Mouse (Mus musculus) spleen, adult 2 months (tissue): ENCODE data around the gene Moap1. TPM values are rescaled to one million over a fixed set of nuclear protein-coding genes. Genes with fewer than 3 reads are reported as not detected.

ENCODE experiments used
- DNase-seq, 2 experiments: peaks; one replicate each; pipeline versions ENCODE4 v3.0.0 to v3.0.0-alpha.2; 2012 to 2021; ENCODE audit warnings: low spot score in 2 of 2, low read depth in 1 of 2
- H3K27ac ChIP-seq: fragments of 200-500 bp; 2 replicates; pipeline ENCODE4 v1.5.1; 2012; ENCODE audit warnings: low read length, inconsistent platforms; ENCODE audit not compliant: insufficient read depth
- H3K27me3 ChIP-seq: fragments of 200-500 bp; 2 replicates; pipeline ENCODE4 v1.6.1; 2012; ENCODE audit warnings: mild to moderate bottlenecking, moderate library complexity, low read length, inconsistent platforms; ENCODE audit not compliant: control insufficient read depth, insufficient read depth
- H3K36me3 ChIP-seq: fragments of 200-500 bp; 2 replicates; pipeline ENCODE4 v1.6.1; 2012; ENCODE audit warnings: mild to moderate bottlenecking, low read length, inconsistent platforms; ENCODE audit not compliant: control insufficient read depth, insufficient read depth
- H3K4me1 ChIP-seq: fragments of 200-500 bp; 2 replicates; pipeline ENCODE4 v1.6.1; 2011; ENCODE audit warnings: inconsistent platforms; ENCODE audit not compliant: control insufficient read depth, insufficient read depth, insufficient read length
- H3K4me3 ChIP-seq: fragments of 200-500 bp; 2 replicates; pipeline ENCODE4 v1.5.1; 2011; ENCODE audit warnings: mild to moderate bottlenecking, inconsistent platforms; ENCODE audit not compliant: insufficient read depth, insufficient read length; ENCODE audit errors: extremely low read depth
- CTCF ChIP-seq: fragments of 200-500 bp; IDR thresholded peaks from 2 replicates; pipeline ENCODE4 v1.5.1; 2011; ENCODE audit warnings: mild to moderate bottlenecking, inconsistent platforms; ENCODE audit not compliant: insufficient read depth, insufficient read length, insufficient replicate concordance; ENCODE audit errors: extremely low read depth
- POLR2A ChIP-seq: fragments of 200-500 bp; IDR thresholded peaks from 2 replicates; pipeline ENCODE4 v1.6.1; 2011; ENCODE audit warnings: low read depth, low read length, inconsistent platforms
- WGBS: fragments of 180-500 bp; shearing (Covaris S2); methylation state at CpG from one replicate; pipeline ENCODE4 v1.1.7; 2018; 5-methylcytosine and 5-hydroxymethylcytosine counted together
- polyA plus RNA-seq: library from polyadenylated mRNA; depleted of rRNA; stranded (reverse); fragments of >200 nt; gene quantifications from 2 replicates; pipeline ENCODE4 v1.2.3, GENCODE M21; 2012; rRNA removed

Gene Moap1
- 0.32 and 0.40 TPM in 2 replicates for polyA plus RNA-seq

DNA sequence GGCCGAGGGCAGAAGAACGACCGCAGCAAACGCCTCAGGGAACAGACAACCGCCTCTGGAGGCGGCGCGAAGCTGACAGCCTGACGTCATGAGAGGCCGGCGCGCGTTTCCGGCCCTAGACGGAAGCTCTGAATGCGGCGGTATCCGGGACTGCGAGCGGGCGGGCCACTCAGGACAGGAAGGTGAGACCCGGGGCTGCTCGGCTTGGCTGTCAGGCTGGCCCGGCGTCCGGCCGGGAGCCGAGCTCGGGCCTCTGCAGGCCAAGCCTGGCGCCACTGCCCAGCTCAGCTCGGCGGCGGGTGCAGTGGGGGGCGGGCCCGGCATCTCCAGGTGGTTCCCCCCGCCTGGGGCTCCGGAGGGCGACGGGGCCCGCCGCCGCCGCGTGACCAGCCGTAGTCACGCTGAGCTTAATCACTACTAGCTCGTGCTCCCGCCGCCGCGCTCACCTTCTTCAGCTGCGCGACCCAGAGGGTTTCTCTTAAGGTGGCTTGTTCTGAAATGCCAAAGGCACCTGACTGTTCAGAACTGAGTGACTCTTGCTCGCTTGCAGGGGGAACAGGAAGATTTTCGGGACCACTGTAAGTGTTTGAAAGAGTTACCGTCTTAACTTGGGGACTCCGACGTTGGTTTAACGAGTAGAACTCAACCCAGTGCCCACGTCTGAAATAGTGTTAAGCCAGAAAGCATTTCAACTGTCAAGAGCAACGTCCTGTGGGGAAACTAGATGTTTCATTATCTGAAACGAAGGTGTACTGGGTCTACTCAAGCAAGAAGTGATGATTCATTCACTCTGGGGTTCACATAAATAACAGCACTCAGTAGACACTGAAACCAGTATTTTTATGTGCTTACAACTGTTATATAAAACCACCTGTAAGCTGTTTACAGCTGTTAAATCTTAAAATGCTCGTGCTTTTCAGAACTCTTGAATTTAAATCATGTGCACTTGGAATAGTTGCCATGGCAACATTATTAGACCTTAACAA, at the start of gene Moap1, which contains the start of gene Tmem251:
Gene Moap1 (minus strand): TSS at position 73 of the 986 bp plus-strand sequence.
Gene Tmem251 (plus strand): TSS at position 174 of the 986 bp plus-strand sequence.
- DNase-seq = peak; percentile 77 to 89
- no peaks in the 10 kb centered on the region for H3K27me3 ChIP-seq
- H3K4me3 ChIP-seq = peak within 1 kb of the TSS; percentile 96
- H3K36me3 ChIP-seq = no peaks in the 10 kb centered on the region
- peaks cover 2% of the 10 kb centered on the region; the same call in 1 of the 2 replicates for H3K4me1 ChIP-seq
- WGBS = under 1% methylated on average over 62 of the region's 63 CpGs
- H3K27ac ChIP-seq = peak within 1 kb of the TSS; percentile 94
- peak; percentile 43 for TF ChIP-seq POLR2A
- no peak for TF ChIP-seq CTCF

DNA sequence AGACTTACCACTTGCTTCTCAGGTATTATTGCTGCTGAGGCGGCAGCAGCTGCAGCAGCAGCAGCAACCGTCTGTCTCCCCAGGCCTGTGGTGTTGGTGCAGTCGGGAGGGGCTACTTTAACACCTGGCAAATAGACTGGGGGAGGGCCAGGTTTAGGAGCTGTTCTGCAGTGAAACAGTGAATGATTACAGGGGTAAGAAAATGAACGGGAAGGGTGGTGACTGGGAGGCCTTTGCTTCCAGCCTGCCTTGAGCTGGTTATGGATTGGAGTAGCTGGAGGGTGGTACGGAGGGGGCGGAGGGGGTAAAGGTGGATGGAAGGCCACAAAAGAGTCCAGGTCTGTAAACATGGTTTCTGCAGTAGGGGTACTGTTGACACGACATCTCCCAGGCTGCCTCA, 44.5 kb upstream of the Moap1 start:
- Histone ChIP-seq H3K4me3 (no peak overlapping the region), H3K36me3 (peaks cover 41% of the 10 kb centered on the region)
- DNase-seq = no peak

DNA sequence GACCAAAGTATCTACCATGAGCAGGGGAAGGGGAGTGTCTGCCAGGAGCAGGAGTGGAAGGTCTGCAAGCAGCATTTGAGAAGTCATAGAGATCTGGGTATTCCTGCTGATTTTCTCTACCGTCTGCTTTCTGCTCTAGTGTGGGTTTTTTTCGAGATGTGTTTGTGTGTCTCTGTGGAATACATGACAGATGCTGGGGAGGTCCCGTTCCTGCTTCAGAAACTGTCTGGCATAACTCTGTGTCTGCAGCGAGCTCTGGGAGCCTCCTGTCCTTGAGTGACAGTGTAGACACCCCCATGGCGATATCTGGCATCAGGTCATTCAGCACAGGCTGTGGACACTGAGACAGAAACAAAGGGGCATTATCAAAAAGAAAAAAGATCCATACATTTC, 42.1 kb upstream of the Moap1 start:
- 89% methylated on average over 5 of the region's 5 CpGs for WGBS
- Histone ChIP-seq H3K36me3 (peaks cover 32% of the 10 kb centered on the region), H3K4me3 (no peak overlapping the region)

More for the DNA sequence above, 44.5 kb upstream of the Moap1 start:
- Histone ChIP-seq H3K4me1 (no peaks in the 10 kb centered on the region), H3K27me3 (no peaks in the 10 kb centered on the region), H3K27ac (no peak overlapping the region)
- TF ChIP-seq POLR2A = no peak
- TF ChIP-seq CTCF = no peak
- WGBS = 89% methylated on average over 7 of the region's 7 CpGs

DNA sequence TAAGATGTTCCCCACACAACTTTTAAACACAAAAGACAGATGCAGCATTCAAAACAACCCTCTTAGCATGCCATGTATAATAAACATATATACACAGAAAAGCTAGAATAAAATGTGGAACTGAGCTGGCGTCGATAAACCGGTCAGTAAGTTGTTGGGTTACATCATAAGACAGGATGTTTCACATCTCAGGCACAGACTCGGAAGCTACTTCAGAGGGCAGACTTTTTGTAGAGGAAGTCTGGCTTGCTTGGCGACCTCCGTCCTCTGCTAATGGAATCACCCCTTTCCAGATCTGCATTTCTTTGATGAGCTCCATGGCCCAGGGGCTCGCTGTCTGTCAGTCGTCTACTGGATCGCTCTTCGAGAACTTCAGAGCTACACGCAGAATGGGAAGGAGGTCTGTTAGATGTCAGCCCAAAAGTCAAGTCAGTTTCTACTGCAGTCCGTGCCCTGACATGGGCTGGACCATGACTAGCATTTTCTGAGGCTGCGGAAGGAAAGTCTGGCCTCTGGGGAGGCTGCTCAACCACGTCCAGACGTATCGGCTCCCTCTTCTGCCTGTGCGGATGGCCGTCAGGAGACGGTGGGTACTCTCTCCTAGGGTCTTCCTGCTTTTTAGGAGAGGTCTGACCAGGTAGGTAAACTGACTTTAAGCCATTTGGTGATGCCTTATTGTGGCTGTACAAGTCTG, 41.6 kb upstream of the Moap1 start:
- TF ChIP-seq CTCF = no peak
- no peak for TF ChIP-seq POLR2A
- no peaks in the 10 kb centered on the region for H3K27me3 ChIP-seq
- no peak overlapping the region for H3K4me3 ChIP-seq
- no peak overlapping the region for H3K27ac ChIP-seq
- peaks cover 27% of the 10 kb centered on the region for H3K36me3 ChIP-seq
- WGBS = 91% methylated on average over 19 of the region's 19 CpGs
- no peaks in the 10 kb centered on the region for H3K4me1 ChIP-seq
- no peak for DNase-seq

More for the DNA sequence above, 42.1 kb upstream of the Moap1 start:
- Histone ChIP-seq H3K4me1 (no peaks in the 10 kb centered on the region), H3K27ac (no peak overlapping the region), H3K27me3 (no peaks in the 10 kb centered on the region)
- TF ChIP-seq CTCF = no peak
- no peak for TF ChIP-seq POLR2A
- no peak for DNase-seq

DNA sequence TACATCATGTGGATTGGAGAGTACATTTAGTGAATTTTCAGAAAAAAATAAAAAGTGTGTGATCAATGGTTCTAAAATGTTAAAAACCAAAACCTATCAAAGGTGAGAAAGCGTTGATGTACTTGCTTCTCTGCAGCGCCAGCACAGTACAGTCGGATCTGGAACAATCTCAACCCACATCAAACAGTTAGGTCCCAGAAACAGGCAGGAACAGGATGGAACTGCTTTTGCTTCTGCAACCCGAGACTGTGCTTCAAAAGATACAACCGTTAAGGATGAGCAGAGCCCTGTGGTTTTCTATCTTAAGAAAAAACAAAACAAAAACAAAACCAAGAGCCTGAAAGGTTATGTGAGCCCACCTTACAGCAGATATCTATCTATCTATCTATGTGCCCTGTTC, 39.4 kb upstream of the Moap1 start:
- WGBS = 74% methylated on average over 5 of the region's 5 CpGs
- no peaks in the 10 kb centered on the region for H3K4me1 ChIP-seq
- H3K27ac ChIP-seq = no peak overlapping the region
- H3K27me3 ChIP-seq = no peaks in the 10 kb centered on the region
- no peak overlapping the region for H3K4me3 ChIP-seq
- peaks cover 20% of the 10 kb centered on the region for H3K36me3 ChIP-seq
- TF ChIP-seq CTCF (no peak), POLR2A (no peak)
- no peak for DNase-seq

DNA sequence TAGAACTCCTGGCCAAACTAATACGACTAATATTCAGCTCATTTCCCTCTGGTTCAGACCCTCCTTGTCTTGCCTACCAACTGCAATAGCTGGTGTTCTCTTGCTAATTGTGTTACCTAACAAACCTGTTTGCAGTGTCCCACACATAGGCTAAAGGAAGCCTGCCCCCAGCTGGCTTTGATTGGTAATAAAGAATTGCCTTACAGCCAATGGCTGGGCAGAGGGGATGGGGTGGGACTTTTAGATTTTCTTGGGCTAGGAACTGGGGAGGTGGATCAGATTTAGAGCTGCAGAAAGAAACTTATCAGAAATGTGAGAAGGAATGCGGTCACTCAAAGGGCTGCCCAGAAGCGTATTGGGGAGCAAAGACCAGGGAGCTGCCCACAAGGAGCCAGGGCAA, 36.0 kb upstream of the Moap1 start:
- TF ChIP-seq CTCF (no peak), POLR2A (no peak)
- H3K4me3 ChIP-seq = no peak overlapping the region
- no peaks in the 10 kb centered on the region for H3K4me1 ChIP-seq
- H3K27ac ChIP-seq = no peak overlapping the region
- WGBS = 82% methylated on average over 3 of the region's 3 CpGs
- no peaks in the 10 kb centered on the region for H3K27me3 ChIP-seq
- peaks cover 11% of the 10 kb centered on the region for H3K36me3 ChIP-seq
- no peak for DNase-seq
